ENCODE assay signal across 16 mouse cellular contexts in genomic region chr9:55900531-55900930, GRCm38 (mm10).
"Had no signal": no experiment of that assay in that cellular context is flagged by ENCODE, and none has a peak within 500 bp of the region (broad histone marks: within the 10 kb centered on the region; RNA-seq: fewer than 3 reads in every experiment).

No protein-coding gene starts in this region.

- H3K36me3 ChIP-seq: lung, embryonic 15.5 days; midbrain, embryonic 12.5 days; neural tube, embryonic 13.5 days; neural tube, embryonic 15.5 days had no signal

- H3K27ac ChIP-seq: lung, embryonic 15.5 days; macrophage; midbrain, embryonic 12.5 days; neural tube, embryonic 13.5 days; neural tube, embryonic 15.5 days had no signal

- H3K9me3 ChIP-seq: lung, embryonic 15.5 days; megakaryocyte, embryonic 14.5 days; midbrain, embryonic 12.5 days; neural tube, embryonic 13.5 days; neural tube, embryonic 15.5 days had no signal

- H3K9ac ChIP-seq: liver, postnatal 0 days; lung, embryonic 15.5 days; midbrain, embryonic 12.5 days; neural tube, embryonic 13.5 days; neural tube, embryonic 15.5 days had no signal

- DNase-seq: liver, postnatal 0 days; lung, adult 2 months; lung, postnatal 14 days; lung, postnatal 36 days; midbrain, embryonic 14.5 days; right cerebral cortex, postnatal 14 days; thymus, adult 18-20 months; thymus, postnatal 14 days; thymus, postnatal 36 days had no signal

- H3K4me1 ChIP-seq: lung, embryonic 15.5 days; megakaryocyte, embryonic 14.5 days; neural tube, embryonic 15.5 days had no signal

- H3K27me3 ChIP-seq: lung, embryonic 15.5 days; megakaryocyte, embryonic 14.5 days; midbrain, embryonic 12.5 days; neural tube, embryonic 13.5 days; neural tube, embryonic 15.5 days had no signal

- H3K4me3 ChIP-seq: lung, embryonic 15.5 days; megakaryocyte, embryonic 14.5 days; midbrain, embryonic 12.5 days; myocyte; neural tube, embryonic 13.5 days; neural tube, embryonic 15.5 days had no signal

- H3K4me2 ChIP-seq: lung, embryonic 15.5 days; midbrain, embryonic 12.5 days; neural tube, embryonic 13.5 days; neural tube, embryonic 15.5 days had no signal
